Mouse (Mus musculus): ENCODE data around the gene Ppp2r5c. TPM values are rescaled to one million over a fixed set of nuclear protein-coding genes. Genes with fewer than 3 reads are reported as not detected.

Ppp2r5c gene
- polyA plus RNA-seq, 1 experiment from 2014 or later = 55.5 TPM

- no peak for ATAC-seq
- 0 out of 2 replicates have a peak, but pooled peaks cover 3% of the 10 kb centered on the region for H3K27me3 ChIP-seq (ENCODE audit: insufficient read depth, low read length)
- no peak for DNase-seq
- 87% methylated on average over 10 of the region's 10 CpGs for WGBS (ENCODE audit: insufficient replicate concordance)
- H3K9me3 ChIP-seq (ENCODE audit: low read length) = no peaks in the 10 kb centered on the region
- TF ChIP-seq EP300 (IDR thresholded peaks at IDR 0.05; ENCODE audit: low read depth) (no peak), CTCF (IDR thresholded peaks at IDR 0.05; ENCODE audit: low read depth) (no peak)
- no peak overlapping the region for H3K9ac ChIP-seq (replicated peaks)
- H3K4me2 ChIP-seq (ENCODE audit: low read depth, low read length) = no peak overlapping the region
- H3K27ac ChIP-seq (ENCODE audit: low read depth) = no peak overlapping the region
- peaks cover 6% of the 10 kb centered on the region for H3K4me1 ChIP-seq (ENCODE audit: insufficient read depth)
- H3K4me3 ChIP-seq (ENCODE audit: low read depth, low read length) = no peak overlapping the region
- H3K36me3 ChIP-seq (replicated peaks; ENCODE audit: insufficient read depth, low read length) = no peaks in the 10 kb centered on the region; the same call in 1 of the 2 replicates
Observed at GRCm38 (mm10) chr12:110448767-110449166, 1.8 kb downstream of the Ppp2r5c start.

- WGBS (ENCODE audit: insufficient replicate concordance) = 12% methylated on average over 5 of the region's 5 CpGs
- H3K4me3 ChIP-seq (ENCODE audit: low read depth, low read length) = no peak overlapping the region
- H3K27ac ChIP-seq (ENCODE audit: low read depth) = no peak overlapping the region
- H3K4me1 ChIP-seq (ENCODE audit: insufficient read depth) = no peaks in the 10 kb centered on the region
- no peak overlapping the region for H3K9ac ChIP-seq (replicated peaks)
- no peaks in the 10 kb centered on the region for H3K9me3 ChIP-seq (ENCODE audit: low read length)
- DNase-seq (peak; percentile 72), ATAC-seq (peak; percentile 74)
- H3K4me2 ChIP-seq (ENCODE audit: low read depth, low read length) = no peak overlapping the region
- no peaks in the 10 kb centered on the region for H3K27me3 ChIP-seq (ENCODE audit: insufficient read depth, low read length)
- TF ChIP-seq CTCF (IDR thresholded peaks at IDR 0.05; ENCODE audit: low read depth) (peak; percentile 85), EP300 (IDR thresholded peaks at IDR 0.05; ENCODE audit: low read depth) (no peak)
- H3K36me3 ChIP-seq (replicated peaks; ENCODE audit: insufficient read depth, low read length) = no peaks in the 10 kb centered on the region; the same call in 1 of the 2 replicates
Observed at GRCm38 (mm10) chr12:110454223-110454622, 7.3 kb downstream of the Ppp2r5c start.

- Histone ChIP-seq H3K4me3 (ENCODE audit: low read depth, low read length) (no peak overlapping the region), H3K36me3 (replicated peaks; ENCODE audit: insufficient read depth, low read length) (no peaks in the 10 kb centered on the region; the same call in 1 of the 2 replicates), H3K27me3 (ENCODE audit: insufficient read depth, low read length) (no peaks in the 10 kb centered on the region), H3K9ac (replicated peaks) (no peak overlapping the region), H3K4me2 (ENCODE audit: low read depth, low read length) (no peak overlapping the region), H3K9me3 (ENCODE audit: low read length) (no peaks in the 10 kb centered on the region), H3K27ac (ENCODE audit: low read depth) (no peak overlapping the region), H3K4me1 (ENCODE audit: insufficient read depth) (peaks cover 6% of the 10 kb centered on the region; the same call in 1 of the 2 replicates)
- ATAC-seq (no peak), DNase-seq (no peak)
- WGBS (ENCODE audit: insufficient replicate concordance) = 78% methylated on average over 7 of the region's 7 CpGs
- TF ChIP-seq CTCF (IDR thresholded peaks at IDR 0.05; ENCODE audit: low read depth) (no peak), EP300 (IDR thresholded peaks at IDR 0.05; ENCODE audit: low read depth) (no peak)
Observed at GRCm38 (mm10) chr12:110456024-110456423, 9.1 kb downstream of the Ppp2r5c start.

- ATAC-seq (0 out of 2 replicates have a peak, but pooled peaks have one; percentile 14), DNase-seq (no peak)
- H3K9ac ChIP-seq (replicated peaks) = no peak overlapping the region
- no peaks in the 10 kb centered on the region for H3K36me3 ChIP-seq (replicated peaks; ENCODE audit: insufficient read depth, low read length)
- H3K4me3 ChIP-seq (ENCODE audit: low read depth, low read length) = no peak overlapping the region
- TF ChIP-seq CTCF (IDR thresholded peaks at IDR 0.05; ENCODE audit: low read depth) (no peak), EP300 (IDR thresholded peaks at IDR 0.05; ENCODE audit: low read depth) (no peak)
- 24% methylated on average over 6 of the region's 6 CpGs for WGBS (ENCODE audit: insufficient replicate concordance)
- H3K4me1 ChIP-seq (ENCODE audit: insufficient read depth) = peaks cover 6% of the 10 kb centered on the region; the same call in 1 of the 2 replicates
- no peak overlapping the region for H3K4me2 ChIP-seq (ENCODE audit: low read depth, low read length)
- H3K27ac ChIP-seq (ENCODE audit: low read depth) = peak overlapping the region; percentile 26; the same call in 1 of the 2 replicates
- no peaks in the 10 kb centered on the region for H3K9me3 ChIP-seq (ENCODE audit: low read length)
- no peaks in the 10 kb centered on the region for H3K27me3 ChIP-seq (ENCODE audit: insufficient read depth, low read length)
Observed at GRCm38 (mm10) chr12:110458667-110459066, 11.7 kb downstream of the Ppp2r5c start.

GRCm38 (mm10) chr12:110460418-110461300 is 13.7 kb downstream of the Ppp2r5c start:
- Histone ChIP-seq H3K4me3 (ENCODE audit: low read depth, low read length) (no peak overlapping the region), H3K36me3 (replicated peaks; ENCODE audit: insufficient read depth, low read length) (no peaks in the 10 kb centered on the region), H3K9me3 (ENCODE audit: low read length) (no peaks in the 10 kb centered on the region), H3K4me1 (ENCODE audit: insufficient read depth) (peaks cover 6% of the 10 kb centered on the region; the same call in 1 of the 2 replicates), H3K4me2 (ENCODE audit: low read depth, low read length) (no peak overlapping the region), H3K27ac (ENCODE audit: low read depth) (no peak overlapping the region), H3K9ac (replicated peaks) (no peak overlapping the region), H3K27me3 (ENCODE audit: insufficient read depth, low read length) (no peaks in the 10 kb centered on the region)
- no peak for TF ChIP-seq EP300 (IDR thresholded peaks at IDR 0.05; ENCODE audit: low read depth)
- TF ChIP-seq CTCF (IDR thresholded peaks at IDR 0.05; ENCODE audit: low read depth) = no peak
- DNase-seq (no peak), ATAC-seq (peak; percentile 57)
- WGBS (ENCODE audit: insufficient replicate concordance) = 70% methylated on average over 18 of the region's 18 CpGs

- no peak for TF ChIP-seq EP300 (IDR thresholded peaks at IDR 0.05; ENCODE audit: low read depth)
- 59% methylated on average over 8 of the region's 8 CpGs for WGBS (ENCODE audit: insufficient replicate concordance)
- Histone ChIP-seq H3K27me3 (ENCODE audit: insufficient read depth, low read length) (no peaks in the 10 kb centered on the region), H3K4me1 (ENCODE audit: insufficient read depth) (peaks cover 6% of the 10 kb centered on the region; the same call in 1 of the 2 replicates), H3K4me3 (ENCODE audit: low read depth, low read length) (no peak overlapping the region), H3K36me3 (replicated peaks; ENCODE audit: insufficient read depth, low read length) (no peaks in the 10 kb centered on the region), H3K4me2 (ENCODE audit: low read depth, low read length) (no peak overlapping the region), H3K9ac (replicated peaks) (no peak overlapping the region), H3K9me3 (ENCODE audit: low read length) (no peaks in the 10 kb centered on the region), H3K27ac (ENCODE audit: low read depth) (no peak overlapping the region)
- ATAC-seq = no peak
- DNase-seq = no peak
Observed at GRCm38 (mm10) chr12:110463711-110464110, 16.8 kb downstream of the Ppp2r5c start.
